Mouse (Mus musculus) limb, embryonic 13.5 days (tissue): ENCODE results near the gene Trim2. TPM values are rescaled to one million over a fixed set of nuclear protein-coding genes. Genes with fewer than 3 reads are reported as not detected.

Experiments used
- ATAC-seq: fragments of 200-750 bp; cut with Nextera tagmentation; 2 replicates; pipeline ENCODE4 v1.8.0; 2017; ENCODE audit warnings: low read depth, moderate number of reproducible peaks, moderate TSS enrichment; ENCODE audit not compliant: low FRiP score
- H3K27ac ChIP-seq: fragments of 300-500 bp; sonication (generic); 2 replicates; pipeline ENCODE4 v1.5.1; 2015; ENCODE audit warnings: inconsistent platforms, mild to moderate bottlenecking, moderate library complexity
- H3K27me3 ChIP-seq: fragments of 300-500 bp; sonication (generic); 2 replicates; pipeline ENCODE4 v1.6.1; 2015; ENCODE audit warnings: mild to moderate bottlenecking, inconsistent platforms
- H3K36me3 ChIP-seq: fragments of 300-500 bp; sonication (generic); 2 replicates; pipeline ENCODE4 v1.6.1; 2015; ENCODE audit warnings: inconsistent platforms, mild to moderate bottlenecking, moderate library complexity
- H3K4me1 ChIP-seq: fragments of 300-500 bp; sonication (generic); 2 replicates; pipeline ENCODE4 v1.6.1; 2015; ENCODE audit warnings: inconsistent platforms
- H3K4me2 ChIP-seq: fragments of 300-500 bp; sonication (generic); replicated peaks from 2 replicates; pipeline ENCODE4 v1.6.1; 2015; ENCODE audit warnings: inconsistent platforms, mild to moderate bottlenecking, moderate library complexity
- H3K4me3 ChIP-seq: fragments of 300-500 bp; sonication (generic); 2 replicates; pipeline ENCODE4 v1.5.1; 2015; ENCODE audit warnings: moderate library complexity, mild to moderate bottlenecking, inconsistent platforms
- H3K9ac ChIP-seq: fragments of 300-500 bp; sonication (generic); 2 replicates; pipeline ENCODE4 v1.6.1; 2015; ENCODE audit warnings: mild to moderate bottlenecking, inconsistent platforms
- H3K9me3 ChIP-seq: fragments of 300-500 bp; sonication (generic); 2 replicates; pipeline ENCODE4 v1.6.1; 2016; ENCODE audit warnings: inconsistent platforms
- WGBS: fragments of 180-500 bp; shearing (Covaris S2); methylation state at CpG from one replicate; pipeline ENCODE4 v1.1.7; 2015; 5-methylcytosine and 5-hydroxymethylcytosine counted together
- polyA plus RNA-seq: library from polyadenylated mRNA; unstranded; fragments of >200 nt; fragmentation: Nextera tagmentation; extraction: Ambion mirVana; gene quantifications from 2 replicates; pipeline ENCODE4 v1.2.1, GENCODE M21; 2015

The Trim2 gene
- polyA plus RNA-seq, 1 experiment from 2014 or later, result 19.7 TPM

GRCm38 (mm10) chr3:84136509-84136908, 170.2 kb downstream of the Trim2 start:
- H3K4me2 ChIP-seq, result no peak overlapping the region
- H3K36me3 ChIP-seq, result no peaks in the 10 kb centered on the region
- H3K27ac ChIP-seq, result no peak overlapping the region
- H3K9ac ChIP-seq, result no peak overlapping the region
- H3K4me3 ChIP-seq, result no peak overlapping the region
- H3K4me1 ChIP-seq, result peaks cover 29% of the 10 kb centered on the region
- WGBS, result 77% methylated on average over 7 of the region's 7 CpGs
- H3K27me3 ChIP-seq, result no peaks in the 10 kb centered on the region
- no peaks in the 10 kb centered on the region for H3K9me3 ChIP-seq
- no peak for ATAC-seq

- Histone ChIP-seq H3K4me1 (peaks cover 31% of the 10 kb centered on the region), H3K4me2 (no peak overlapping the region)
- WGBS, result 51% methylated on average over 6 of the region's 6 CpGs
Measured at GRCm38 (mm10) chr3:84135933-84136332, 170.7 kb downstream of the Trim2 start.

GRCm38 (mm10) chr3:84135387-84135786, 171.3 kb downstream of the Trim2 start:
- Histone ChIP-seq H3K27ac (no peak overlapping the region), H3K4me3 (no peak overlapping the region), H3K27me3 (no peaks in the 10 kb centered on the region), H3K9me3 (no peaks in the 10 kb centered on the region), H3K4me1 (peaks cover 30% of the 10 kb centered on the region), H3K4me2 (no peak overlapping the region; the same call in 1 of the 2 replicates), H3K36me3 (no peaks in the 10 kb centered on the region), H3K9ac (no peak overlapping the region)
- ATAC-seq, result no peak
- WGBS, result 38% methylated on average over 9 of the region's 9 CpGs

More at GRCm38 (mm10) chr3:84135933-84136332, 170.7 kb downstream of the Trim2 start:
- H3K27ac ChIP-seq, result no peak overlapping the region
- no peaks in the 10 kb centered on the region for H3K27me3 ChIP-seq
- ATAC-seq, result no peak
- no peak overlapping the region for H3K9ac ChIP-seq
- no peaks in the 10 kb centered on the region for H3K9me3 ChIP-seq
- H3K36me3 ChIP-seq, result no peaks in the 10 kb centered on the region
- no peak overlapping the region for H3K4me3 ChIP-seq

- H3K4me2 ChIP-seq, result no peak overlapping the region
- H3K36me3 ChIP-seq, result no peaks in the 10 kb centered on the region
- WGBS, result 87% methylated on average over 3 of the region's 3 CpGs
- no peak overlapping the region for H3K27ac ChIP-seq
- H3K27me3 ChIP-seq, result 0 out of 2 replicates have a peak, but pooled peaks cover 3% of the 10 kb centered on the region
- H3K9me3 ChIP-seq, result no peaks in the 10 kb centered on the region
- H3K4me1 ChIP-seq, result peaks cover 39% of the 10 kb centered on the region
- ATAC-seq, result no peak
- no peak overlapping the region for H3K4me3 ChIP-seq
- H3K9ac ChIP-seq, result no peak overlapping the region
Measured at GRCm38 (mm10) chr3:84131369-84131768, 175.3 kb downstream of the Trim2 start.

- no peaks in the 10 kb centered on the region for H3K36me3 ChIP-seq
- H3K4me1 ChIP-seq, result peaks cover 40% of the 10 kb centered on the region
- no peak for ATAC-seq
- no peak overlapping the region for H3K9ac ChIP-seq
- H3K27ac ChIP-seq, result no peak overlapping the region
- no peak overlapping the region for H3K4me2 ChIP-seq
- 0 out of 2 replicates have a peak, but pooled peaks cover 3% of the 10 kb centered on the region for H3K27me3 ChIP-seq
- H3K9me3 ChIP-seq, result no peaks in the 10 kb centered on the region
- 36% methylated on average over 5 of the region's 5 CpGs for WGBS
- H3K4me3 ChIP-seq, result no peak overlapping the region
Measured at GRCm38 (mm10) chr3:84130776-84131175, 175.9 kb downstream of the Trim2 start.

- Histone ChIP-seq H3K4me3 (no peak overlapping the region), H3K9ac (no peak overlapping the region), H3K4me1 (peaks cover 39% of the 10 kb centered on the region), H3K27ac (peak overlapping the region; percentile 74), H3K9me3 (no peaks in the 10 kb centered on the region), H3K4me2 (peak overlapping the region; percentile 25), H3K27me3 (0 out of 2 replicates have a peak, but pooled peaks cover 3% of the 10 kb centered on the region), H3K36me3 (no peaks in the 10 kb centered on the region)
- WGBS, result 15% methylated on average over 11 of the region's 11 CpGs
- peak; percentile 67 for ATAC-seq
Measured at GRCm38 (mm10) chr3:84128871-84129870, 177.5 kb downstream of the Trim2 start.

- no peak overlapping the region for H3K27ac ChIP-seq
- no peak overlapping the region for H3K4me3 ChIP-seq
- WGBS, result 67% methylated on average over 2 of the region's 2 CpGs
- H3K9ac ChIP-seq, result no peak overlapping the region
- no peaks in the 10 kb centered on the region for H3K9me3 ChIP-seq
- H3K4me2 ChIP-seq, result no peak overlapping the region
- ATAC-seq, result no peak
- no peaks in the 10 kb centered on the region for H3K36me3 ChIP-seq
- H3K4me1 ChIP-seq, result peaks cover 30% of the 10 kb centered on the region
- H3K27me3 ChIP-seq, result 0 out of 2 replicates have a peak, but pooled peaks cover 3% of the 10 kb centered on the region
Measured at GRCm38 (mm10) chr3:84127431-84127830, 179.2 kb downstream of the Trim2 start.

- Histone ChIP-seq H3K9me3 (no peaks in the 10 kb centered on the region), H3K4me1 (peaks cover 29% of the 10 kb centered on the region), H3K4me2 (no peak overlapping the region), H3K27ac (no peak overlapping the region), H3K27me3 (0 out of 2 replicates have a peak, but pooled peaks cover 3% of the 10 kb centered on the region), H3K36me3 (no peaks in the 10 kb centered on the region), H3K4me3 (no peak overlapping the region), H3K9ac (no peak overlapping the region)
- 83% methylated on average over 3 of the region's 3 CpGs for WGBS
- ATAC-seq, result no peak
Measured at GRCm38 (mm10) chr3:84126721-84127120, 180.0 kb downstream of the Trim2 start.

GRCm38 (mm10) chr3:84125704-84126289, 180.9 kb downstream of the Trim2 start:
- no peak for ATAC-seq
- Histone ChIP-seq H3K36me3 (no peaks in the 10 kb centered on the region), H3K4me3 (no peak overlapping the region), H3K27me3 (0 out of 2 replicates have a peak, but pooled peaks cover 3% of the 10 kb centered on the region), H3K4me2 (no peak overlapping the region), H3K4me1 (peaks cover 22% of the 10 kb centered on the region), H3K9ac (no peak overlapping the region), H3K9me3 (no peaks in the 10 kb centered on the region), H3K27ac (no peak overlapping the region)
- 80% methylated on average over 6 of the region's 6 CpGs for WGBS

GRCm38 (mm10) chr3:84123461-84123860, 183.2 kb downstream of the Trim2 start:
- Histone ChIP-seq H3K27me3 (0 out of 2 replicates have a peak, but pooled peaks cover 3% of the 10 kb centered on the region), H3K9ac (no peak overlapping the region), H3K9me3 (no peaks in the 10 kb centered on the region), H3K4me3 (no peak overlapping the region), H3K36me3 (no peaks in the 10 kb centered on the region), H3K27ac (no peak overlapping the region), H3K4me2 (no peak overlapping the region), H3K4me1 (0 out of 2 replicates have a peak, but pooled peaks cover 7% of the 10 kb centered on the region)
- no peak for ATAC-seq
- WGBS, result 63% methylated on average over 3 of the region's 3 CpGs

GRCm38 (mm10) chr3:84118718-84119117, 188.0 kb downstream of the Trim2 start:
- WGBS, result 77% methylated on average over 7 of the region's 7 CpGs
- no peaks in the 10 kb centered on the region for H3K27me3 ChIP-seq

GRCm38 (mm10) chr3:84118178-84118577, 188.5 kb downstream of the Trim2 start:
- Histone ChIP-seq H3K4me3 (no peak overlapping the region), H3K4me1 (peaks cover 3% of the 10 kb centered on the region; the same call in 1 of the 2 replicates), H3K4me2 (no peak overlapping the region), H3K27ac (no peak overlapping the region), H3K36me3 (no peaks in the 10 kb centered on the region), H3K27me3 (no peaks in the 10 kb centered on the region), H3K9me3 (no peaks in the 10 kb centered on the region), H3K9ac (no peak overlapping the region)
- ATAC-seq, result no peak
- 68% methylated on average over 7 of the region's 7 CpGs for WGBS

More at GRCm38 (mm10) chr3:84118718-84119117, 188.0 kb downstream of the Trim2 start:
- Histone ChIP-seq H3K27ac (no peak overlapping the region), H3K9ac (no peak overlapping the region), H3K9me3 (no peaks in the 10 kb centered on the region), H3K4me1 (peaks cover 3% of the 10 kb centered on the region; the same call in 1 of the 2 replicates), H3K4me3 (no peak overlapping the region), H3K4me2 (no peak overlapping the region), H3K36me3 (no peaks in the 10 kb centered on the region)
- no peak for ATAC-seq
